Mouse (Mus musculus) G1E (cell line): ENCODE results near the gene Popdc2.

Source experiments
- CTCF ChIP-seq: IDR thresholded peaks from 2 replicates; pipeline ENCODE4 v1.5.1; 2012; ENCODE audit warnings: low read depth, low read length, inconsistent platforms, mixed read lengths
- GATA1 ChIP-seq: IDR thresholded peaks from 2 replicates; pipeline ENCODE4 v1.6.1; 2012; ENCODE audit warnings: borderline replicate concordance, low read length, inconsistent platforms, mixed read lengths
- GATA2 ChIP-seq: IDR thresholded peaks from 2 replicates; pipeline ENCODE4 v1.6.1; 2012; ENCODE audit warnings: low read depth, low read length, inconsistent platforms, borderline replicate concordance
- TAL1 ChIP-seq: conservative IDR thresholded peaks from 2 replicates; pipeline ENCODE4 v1.6.1; 2012; ENCODE audit warnings: low read depth, low read length, inconsistent platforms, mixed read lengths

GRCm38 (mm10) chr16:38408416-38408815 is 46.4 kb downstream of the Popdc2 start:
- TF ChIP-seq CTCF (no peak), TAL1 (no peak), GATA1 (no peak), GATA2 (no peak)
